Mouse (Mus musculus) hindbrain, embryonic 10.5 days (tissue): ENCODE results near the gene Znrd1as. TPM values are rescaled to one million over a fixed set of nuclear protein-coding genes. Genes with fewer than 3 reads are reported as not detected.

Experiments
- DNase-seq: peaks from one replicate; pipeline ENCODE4 v3.0.0-alpha.2; 2017; ENCODE audit warnings: low spot score
- H3K27ac ChIP-seq: fragments of 300-500 bp; sonication (generic); 2 replicates; pipeline ENCODE4 v1.5.1; 2016; ENCODE audit warnings: mild to moderate bottlenecking, moderate library complexity
- H3K27me3 ChIP-seq: fragments of 300-500 bp; sonication (generic); 2 replicates; pipeline ENCODE4 v1.6.1; 2016; ENCODE audit warnings: mild to moderate bottlenecking; ENCODE audit not compliant: poor library complexity, insufficient read depth, severe bottlenecking
- H3K36me3 ChIP-seq: fragments of 300-500 bp; sonication (generic); 2 replicates; pipeline ENCODE4 v1.6.1; 2016; ENCODE audit warnings: mild to moderate bottlenecking, moderate library complexity
- H3K4me1 ChIP-seq: fragments of 300-500 bp; sonication (generic); replicated peaks from 2 replicates; pipeline ENCODE4 v1.6.1; 2016; ENCODE audit warnings: mild to moderate bottlenecking
- H3K4me3 ChIP-seq: fragments of 300-500 bp; sonication (generic); 2 replicates; pipeline ENCODE4 v1.5.1; 2016; ENCODE audit warnings: mild to moderate bottlenecking, moderate library complexity
- H3K9me3 ChIP-seq: fragments of 300-500 bp; sonication (generic); 2 replicates; pipeline ENCODE4 v1.6.1; 2016; ENCODE audit warnings: mild to moderate bottlenecking, moderate library complexity
- WGBS: fragments of 180-500 bp; shearing (Covaris S2); methylation state at CpG from one replicate; pipeline ENCODE4 v1.1.7; 2016; 5-methylcytosine and 5-hydroxymethylcytosine counted together
- polyA plus RNA-seq: library from polyadenylated mRNA; unstranded; fragments of >200 nt; fragmentation: Nextera tagmentation; extraction: Ambion mirVana; gene quantifications from 2 replicates; pipeline ENCODE4 v1.2.1, GENCODE M21; 2016

Znrd1as gene
- polyA plus RNA-seq, 1 experiment from 2014 or later, result 8.6 TPM

- H3K4me3 ChIP-seq, result no peak overlapping the region
- H3K27ac ChIP-seq, result no peak overlapping the region
- WGBS, result 67% methylated on average over 2 of the region's 2 CpGs
- no peak for DNase-seq
- H3K9me3 ChIP-seq, result no peaks in the 10 kb centered on the region
- H3K36me3 ChIP-seq, result no peaks in the 10 kb centered on the region
- H3K27me3 ChIP-seq, result no peaks in the 10 kb centered on the region
- 0 out of 2 replicates have a peak, but pooled peaks cover 2% of the 10 kb centered on the region for H3K4me1 ChIP-seq
These were observed 26.6 kb upstream of the Znrd1as start for GRCm38 (mm10) chr17:36931806-36932205.

DNA sequence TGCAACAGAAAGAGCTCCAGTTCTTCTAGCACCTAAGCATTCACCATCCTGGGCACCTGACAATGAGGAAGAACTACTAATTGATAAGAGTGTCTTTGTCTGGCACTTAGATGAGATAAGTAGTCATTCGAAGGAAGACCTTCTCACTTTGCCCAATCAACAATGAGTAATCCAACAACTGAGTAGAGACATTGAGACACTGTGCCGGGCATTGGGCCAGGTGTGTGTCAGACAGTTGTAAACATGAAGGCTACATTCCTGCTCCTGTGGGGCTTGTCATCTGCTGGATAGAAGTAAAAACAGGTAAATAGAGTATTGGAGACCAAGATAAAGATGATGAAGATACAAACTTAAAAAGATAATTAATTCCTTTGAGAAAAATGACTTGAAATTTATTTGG lies 20.3 kb upstream of the Znrd1as start:
- H3K4me3 ChIP-seq, result no peak overlapping the region
- no peaks in the 10 kb centered on the region for H3K36me3 ChIP-seq
- H3K4me1 ChIP-seq, result peaks cover 7% of the 10 kb centered on the region
- DNase-seq, result no peak
- peaks cover 36% of the 10 kb centered on the region for H3K27me3 ChIP-seq
- 86% methylated on average over 2 of the region's 2 CpGs for WGBS
- H3K9me3 ChIP-seq, result no peaks in the 10 kb centered on the region
- no peak overlapping the region for H3K27ac ChIP-seq

GRCm38 (mm10) chr17:36942391-36942790 lies 16.0 kb upstream of the Znrd1as start:
- H3K27me3 ChIP-seq, result peaks cover 72% of the 10 kb centered on the region
- H3K27ac ChIP-seq, result no peak overlapping the region
- H3K4me3 ChIP-seq, result peak overlapping the region; percentile 54
- H3K36me3 ChIP-seq, result no peaks in the 10 kb centered on the region
- H3K4me1 ChIP-seq, result peaks cover 34% of the 10 kb centered on the region
- H3K9me3 ChIP-seq, result no peaks in the 10 kb centered on the region
- 63% methylated on average over 10 of the region's 10 CpGs for WGBS
- DNase-seq, result no peak

DNA sequence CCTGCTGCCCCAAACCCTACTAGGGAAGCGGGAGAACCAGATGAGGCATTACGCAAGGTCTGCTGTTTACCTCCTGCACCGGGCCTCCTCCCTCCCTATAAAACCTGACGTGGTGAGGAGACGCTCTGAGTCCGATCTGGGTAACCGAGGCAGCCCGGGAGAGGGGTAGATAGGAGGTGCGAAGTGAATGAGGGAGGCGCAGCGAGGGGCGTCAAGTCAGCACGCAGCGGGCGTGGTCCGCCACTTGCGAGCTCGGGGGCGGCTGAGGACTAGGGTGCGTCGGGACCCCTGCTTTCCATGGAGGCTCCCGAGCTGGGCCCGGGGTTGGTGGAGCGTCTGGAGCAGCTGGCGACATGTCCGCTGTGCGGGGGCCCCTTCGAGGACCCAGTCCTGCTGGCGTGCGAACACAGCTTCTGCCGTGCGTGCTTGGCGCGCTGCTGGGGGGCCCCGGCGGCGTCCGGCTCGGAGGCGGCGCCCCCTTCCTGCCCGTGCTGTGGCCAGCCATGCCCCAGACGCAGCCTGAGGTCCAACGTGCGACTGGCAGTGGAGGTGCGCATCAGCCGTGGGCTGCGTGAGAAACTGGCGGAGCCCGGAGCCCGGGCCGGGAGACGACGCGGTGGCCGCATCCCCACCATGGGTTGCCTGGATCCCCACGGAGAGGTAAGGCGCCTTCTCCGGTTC lies 15.5 kb upstream of the Znrd1as start, which contains the start of gene Rnf39:
Gene Rnf39 (plus strand): TSS at position 128 of the 681 bp plus-strand sequence.
- peaks cover 68% of the 10 kb centered on the region for H3K27me3 ChIP-seq
- 0 out of 2 replicates have a peak within 1 kb of the TSS, but pooled peaks have one; percentile 23 for H3K27ac ChIP-seq
- 2% methylated on average over 59 of the region's 59 CpGs for WGBS

GRCm38 (mm10) chr17:36943691-36944090 lies 14.7 kb upstream of the Znrd1as start:
- no peak for DNase-seq
- WGBS, result 22% methylated on average over 5 of the region's 5 CpGs
- Histone ChIP-seq H3K36me3 (peaks cover 5% of the 10 kb centered on the region), H3K9me3 (no peaks in the 10 kb centered on the region), H3K27ac (no peak overlapping the region), H3K4me1 (peaks cover 41% of the 10 kb centered on the region), H3K4me3 (peak overlapping the region; percentile 54), H3K27me3 (peaks cover 72% of the 10 kb centered on the region)

More for the DNA sequence above, 15.5 kb upstream of the Znrd1as start, which contains the start of gene Rnf39:
- H3K4me3 ChIP-seq, result peak within 1 kb of the TSS; percentile 54
- no peaks in the 10 kb centered on the region for H3K36me3 ChIP-seq
- DNase-seq, result peak; percentile 33
- no peaks in the 10 kb centered on the region for H3K9me3 ChIP-seq
- H3K4me1 ChIP-seq, result peaks cover 40% of the 10 kb centered on the region

GRCm38 (mm10) chr17:36944121-36944775 lies 14.1 kb upstream of the Znrd1as start:
- Histone ChIP-seq H3K9me3 (no peaks in the 10 kb centered on the region), H3K4me3 (no peak overlapping the region), H3K27ac (no peak overlapping the region), H3K36me3 (peaks cover 11% of the 10 kb centered on the region), H3K4me1 (peaks cover 41% of the 10 kb centered on the region), H3K27me3 (peaks cover 69% of the 10 kb centered on the region)
- peak; percentile 30 for DNase-seq
- WGBS, result 20% methylated on average over 9 of the region's 9 CpGs

- peak; percentile 75 for DNase-seq
- H3K27me3 ChIP-seq, result peaks cover 49% of the 10 kb centered on the region
- H3K27ac ChIP-seq, result peak overlapping the region; percentile 89
- H3K4me3 ChIP-seq, result peak overlapping the region; percentile 67
- H3K9me3 ChIP-seq, result no peaks in the 10 kb centered on the region
- WGBS, result under 1% methylated on average over 62 of the region's 62 CpGs
- H3K4me1 ChIP-seq, result peaks cover 57% of the 10 kb centered on the region
- H3K36me3 ChIP-seq, result peaks cover 18% of the 10 kb centered on the region
These were observed 11.2 kb upstream of the Znrd1as start for GRCm38 (mm10) chr17:36947051-36947819.

DNA sequence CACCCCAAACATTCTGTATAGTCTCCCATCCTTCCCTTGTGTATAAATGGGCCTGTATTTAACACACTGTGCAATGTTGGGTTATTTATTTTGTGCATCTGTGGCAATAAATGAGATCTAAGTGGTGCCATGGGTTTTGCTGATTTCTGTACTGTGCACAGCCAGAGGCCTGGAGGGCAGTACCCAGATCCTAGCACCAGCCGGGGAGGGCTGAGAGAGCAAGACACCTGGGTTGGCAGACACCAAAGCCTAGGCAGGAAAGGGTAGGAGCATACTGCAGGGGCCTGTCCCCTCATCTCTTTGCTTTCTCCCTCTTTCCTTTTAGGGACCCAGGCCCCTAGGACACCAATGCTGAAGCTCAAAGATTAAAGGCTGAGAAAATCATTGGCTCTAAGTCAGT lies 10.1 kb upstream of the Znrd1as start:
- DNase-seq, result no peak
- 76% methylated on average over 1 of the region's 1 CpGs for WGBS
- Histone ChIP-seq H3K27ac (no peak overlapping the region), H3K4me3 (no peak overlapping the region), H3K27me3 (peaks cover 39% of the 10 kb centered on the region), H3K36me3 (peaks cover 20% of the 10 kb centered on the region), H3K9me3 (no peaks in the 10 kb centered on the region), H3K4me1 (peaks cover 47% of the 10 kb centered on the region)

- Histone ChIP-seq H3K4me3 (no peak overlapping the region), H3K27me3 (peaks cover 29% of the 10 kb centered on the region), H3K27ac (no peak overlapping the region), H3K9me3 (no peaks in the 10 kb centered on the region), H3K36me3 (peaks cover 29% of the 10 kb centered on the region), H3K4me1 (peaks cover 39% of the 10 kb centered on the region)
- no peak for DNase-seq
- 91% methylated on average over 8 of the region's 8 CpGs for WGBS
These were observed 9.1 kb upstream of the Znrd1as start for GRCm38 (mm10) chr17:36949265-36949664.

GRCm38 (mm10) chr17:36950981-36951947 lies 7.1 kb upstream of the Znrd1as start, which contains the start of gene Ppp1r11:
Gene Ppp1r11, minus strand, starts transcription at chr17:36951741.
- DNase-seq, result peak; percentile 97
- H3K27me3 ChIP-seq, result peaks cover 9% of the 10 kb centered on the region
- 3% methylated on average over 36 of the region's 36 CpGs for WGBS
- peaks cover 33% of the 10 kb centered on the region for H3K4me1 ChIP-seq
- H3K36me3 ChIP-seq, result peaks cover 38% of the 10 kb centered on the region
- peak within 1 kb of the TSS; percentile 90 for H3K27ac ChIP-seq
- H3K4me3 ChIP-seq, result peak within 1 kb of the TSS; percentile 68
- no peaks in the 10 kb centered on the region for H3K9me3 ChIP-seq

DNA sequence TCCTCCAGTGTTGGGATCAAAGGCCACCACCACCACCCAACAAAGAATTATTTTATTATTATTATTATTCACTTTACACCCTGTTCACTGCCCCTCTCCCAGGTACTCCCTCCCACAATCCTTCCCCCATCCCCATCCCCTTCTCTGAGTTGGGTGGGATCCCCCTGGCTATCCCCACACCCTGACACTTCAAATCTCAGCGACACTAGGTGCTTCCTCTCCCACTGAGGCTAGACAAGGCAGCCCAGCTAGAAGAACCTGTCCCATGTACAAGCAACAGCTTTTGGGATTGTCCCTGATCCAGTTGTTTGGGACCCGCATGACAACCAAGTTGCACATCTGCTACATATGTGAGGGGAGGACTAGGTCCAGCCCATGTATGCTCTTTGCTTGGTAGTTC lies 5.8 kb upstream of the Znrd1as start:
- Histone ChIP-seq H3K27me3 (peaks cover 5% of the 10 kb centered on the region; the same call in 1 of the 2 replicates), H3K36me3 (peaks cover 43% of the 10 kb centered on the region), H3K4me3 (no peak overlapping the region), H3K27ac (no peak overlapping the region), H3K4me1 (peaks cover 23% of the 10 kb centered on the region), H3K9me3 (no peaks in the 10 kb centered on the region)
- no peak for DNase-seq
- WGBS, result 90% methylated on average over 2 of the region's 2 CpGs

GRCm38 (mm10) chr17:36953062-36953461 lies 5.3 kb upstream of the Znrd1as start:
- no peak overlapping the region for H3K27ac ChIP-seq
- peaks cover 23% of the 10 kb centered on the region for H3K4me1 ChIP-seq
- WGBS, result 85% methylated on average over 1 of the region's 1 CpGs
- H3K4me3 ChIP-seq, result no peak overlapping the region
- H3K9me3 ChIP-seq, result no peaks in the 10 kb centered on the region
- peaks cover 4% of the 10 kb centered on the region; the same call in 1 of the 2 replicates for H3K27me3 ChIP-seq
- peaks cover 43% of the 10 kb centered on the region for H3K36me3 ChIP-seq
- no peak for DNase-seq
